Comparison of ENCODE assay signal across 8 mouse cellular contexts in genomic region chr1:75191622-75192402, GRCm38 (mm10). TPM values are rescaled to one million over a fixed set of nuclear protein-coding genes. Genes with fewer than 3 reads are reported as not detected.
DNase-seq lines count a peak whose midpoint lies in the region; ATAC-seq and TF ChIP-seq lines count a peak whose summit lies in the region.

Gene Ankzf1 (plus strand): TSS chr1:75192151.
Gene Atg9a (minus strand): TSS chr1:75192196.

- H3K27me3 ChIP-seq in embryonic facial prominence, embryonic 13.5 days: no peaks in the 10 kb centered on the region
- no peaks in the 10 kb centered on the region for H3K27me3 ChIP-seq in kidney, adult 2 months (replicated peaks; ENCODE audit: control insufficient read depth, insufficient read depth, low read length)
- H3K27me3 ChIP-seq in limb, embryonic 12.5 days: no peaks in the 10 kb centered on the region
- H3K27me3 ChIP-seq in midbrain, embryonic 15.5 days (replicated peaks): no peaks in the 10 kb centered on the region
- H3K27me3 ChIP-seq in spleen, adult 2 months (ENCODE audit: control insufficient read depth, insufficient read depth, low read length): no peaks in the 10 kb centered on the region

- H3K4me2 ChIP-seq in embryonic facial prominence, embryonic 13.5 days: peak within 1 kb of the TSS; percentile 90
- peak within 1 kb of the TSS; percentile 92 for H3K4me2 ChIP-seq in limb, embryonic 12.5 days
- H3K4me2 ChIP-seq in midbrain, embryonic 15.5 days: peak within 1 kb of the TSS; percentile 82

- peaks cover 43% of the 10 kb centered on the region for H3K36me3 ChIP-seq in embryonic facial prominence, embryonic 13.5 days
- H3K36me3 ChIP-seq in kidney, adult 2 months (ENCODE audit: control insufficient read depth, insufficient read depth, low read length): no peaks in the 10 kb centered on the region; the same call in none of the 2 replicates
- H3K36me3 ChIP-seq in limb, embryonic 12.5 days: peaks cover 43% of the 10 kb centered on the region
- H3K36me3 ChIP-seq in midbrain, embryonic 15.5 days (replicated peaks): peaks cover 9% of the 10 kb centered on the region
- peaks cover 10% of the 10 kb centered on the region for H3K36me3 ChIP-seq in spleen, adult 2 months (ENCODE audit: control insufficient read depth, insufficient read depth, low read length)

- peaks cover 21% of the 10 kb centered on the region for H3K4me1 ChIP-seq in embryonic facial prominence, embryonic 13.5 days
- peaks cover 10% of the 10 kb centered on the region; the same call in 1 of the 2 replicates for H3K4me1 ChIP-seq in kidney, adult 2 months (ENCODE audit: control insufficient read depth, insufficient read depth, low read length)
- H3K4me1 ChIP-seq in limb, embryonic 12.5 days (replicated peaks): peaks cover 17% of the 10 kb centered on the region
- H3K4me1 ChIP-seq in midbrain, embryonic 15.5 days: peaks cover 27% of the 10 kb centered on the region
- H3K4me1 ChIP-seq in spleen, adult 2 months (ENCODE audit: control insufficient read depth, insufficient read depth, insufficient read length): peaks cover 6% of the 10 kb centered on the region

- H3K9me3 ChIP-seq in embryonic facial prominence, embryonic 13.5 days: no peaks in the 10 kb centered on the region
- no peaks in the 10 kb centered on the region for H3K9me3 ChIP-seq in limb, embryonic 12.5 days
- H3K9me3 ChIP-seq in midbrain, embryonic 15.5 days: no peaks in the 10 kb centered on the region

- H3K4me3 ChIP-seq in embryonic facial prominence, embryonic 13.5 days: peak within 1 kb of the TSS; percentile 80
- peak within 1 kb of the TSS; percentile 88 for H3K4me3 ChIP-seq in kidney, adult 2 months (ENCODE audit: insufficient read depth, low read depth, low read length)
- H3K4me3 ChIP-seq in limb, embryonic 12.5 days (replicated peaks): peak within 1 kb of the TSS; percentile 81
- H3K4me3 ChIP-seq in midbrain, embryonic 15.5 days: peak within 1 kb of the TSS; percentile 69
- H3K4me3 ChIP-seq in spleen, adult 2 months (ENCODE audit: extremely low read depth, insufficient read depth, insufficient read length): peak within 1 kb of the TSS; percentile 97

- H3K27ac ChIP-seq in embryonic facial prominence, embryonic 13.5 days: peak within 1 kb of the TSS; percentile 95
- peak within 1 kb of the TSS; percentile 94 for H3K27ac ChIP-seq in kidney, adult 2 months (ENCODE audit: insufficient read depth, low read depth, low read length)
- H3K27ac ChIP-seq in limb, embryonic 12.5 days: peak within 1 kb of the TSS; percentile 93
- H3K27ac ChIP-seq in midbrain, embryonic 15.5 days: peak within 1 kb of the TSS; percentile 95
- H3K27ac ChIP-seq in spleen, adult 2 months (ENCODE audit: insufficient read depth, low read length): peak within 1 kb of the TSS; percentile 81

- peak; percentile 97 for DNase-seq in 3134 (ENCODE audit: extremely low read depth, insufficient read length, low spot score)
- DNase-seq in adrenal gland, postnatal 36 days: peak; percentile 95 to 96
- peak; percentile 96 to 99 for DNase-seq in heart, adult 18-20 months
- peak; percentile 99 for DNase-seq in kidney, adult 2 months
- peak; percentile 92 to 93 for DNase-seq in spleen, adult 2 months (ENCODE audit: low read depth in 1 of 2, low spot score in 2 of 2)

- no peak for TF ChIP-seq CTCF in kidney, adult 2 months (conservative IDR thresholded peaks at IDR 0.05; ENCODE audit: insufficient read depth, insufficient read length, low read depth, low read length)
- no peak for TF ChIP-seq CTCF in spleen, adult 2 months (IDR thresholded peaks at IDR 0.05; ENCODE audit: extremely low read depth, insufficient read depth, insufficient read length, insufficient replicate concordance)

- H3K9ac ChIP-seq in embryonic facial prominence, embryonic 13.5 days: peak within 1 kb of the TSS; percentile 92
- peak within 1 kb of the TSS; percentile 83 for H3K9ac ChIP-seq in limb, embryonic 12.5 days (replicated peaks)
- H3K9ac ChIP-seq in midbrain, embryonic 15.5 days: peak within 1 kb of the TSS; percentile 86

- peak; percentile 98 for ATAC-seq in embryonic facial prominence, embryonic 13.5 days (ENCODE audit: insufficient number of reproducible peaks, insufficient read depth, low FRiP score, low TSS enrichment, low read depth)
- peak; percentile 98 for ATAC-seq in limb, embryonic 12.5 days (ENCODE audit: insufficient number of reproducible peaks, insufficient read depth, low FRiP score, low TSS enrichment, low read depth)
- ATAC-seq in midbrain, embryonic 15.5 days (replicated peaks): peak; percentile 99

- under 1% methylated on average over 56 of the region's 56 CpGs for WGBS in embryonic facial prominence, embryonic 13.5 days
- WGBS in kidney, adult 2 months: under 1% methylated on average over 55 of the region's 56 CpGs
- WGBS in limb, embryonic 12.5 days: under 1% methylated on average over 56 of the region's 56 CpGs
- under 1% methylated on average over 56 of the region's 56 CpGs for WGBS in midbrain, embryonic 15.5 days
- 1% methylated on average over 56 of the region's 56 CpGs for WGBS in spleen, adult 2 months

- peak; percentile 31 for TF ChIP-seq POLR2A in kidney, adult 2 months (IDR thresholded peaks at IDR 0.05; ENCODE audit: low read depth, low read length)
- TF ChIP-seq POLR2A in spleen, adult 2 months (IDR thresholded peaks at IDR 0.05; ENCODE audit: low read depth, low read length): no peak; the same call in none of the 2 replicates

RNA-seq across cellular contexts. Expression of gene Ankzf1, which starts in this region (rescaled TPM):
- 10 to 100 TPM; 13.7 to 16.8 TPM for total RNA-seq in adrenal gland, postnatal 36 days (2021)
- polyA plus RNA-seq in embryonic facial prominence, embryonic 13.5 days (2015; fragmentation: Nextera tagmentation; extraction: Ambion mirVana): 27.1 and 30.5 TPM in 2 replicates
- total RNA-seq in heart, adult 18-20 months (2021): 10 to 100 TPM in 1 of 2 experiments, 1 to 10 TPM in 1; 7.8 to 10.8 TPM
- 14.5 and 17.0 TPM in 2 replicates for polyA plus RNA-seq in kidney, adult 2 months (2012; rRNA removed)
- polyA plus RNA-seq in limb, embryonic 12.5 days (2016; fragmentation: Nextera tagmentation; extraction: Ambion mirVana): 26.6 and 27.8 TPM in 2 replicates
- 27.6 and 27.7 TPM in 2 replicates for polyA plus RNA-seq in midbrain, embryonic 15.5 days (2015; fragmentation: Nextera tagmentation; extraction: Ambion mirVana)
- polyA plus RNA-seq in spleen, adult 2 months (2012; rRNA removed): 15.5 and 15.9 TPM in 2 replicates

RNA-seq across cellular contexts. Expression of gene Atg9a, which starts in this region (rescaled TPM):
- total RNA-seq in adrenal gland, postnatal 36 days (2021): 10 to 100 TPM; 38.0 to 43.7 TPM
- polyA plus RNA-seq in embryonic facial prominence, embryonic 13.5 days (2015; fragmentation: Nextera tagmentation; extraction: Ambion mirVana): 28.4 and 30.8 TPM in 2 replicates
- total RNA-seq in heart, adult 18-20 months (2021): 10 to 100 TPM; 58.8 to 68.8 TPM
- polyA plus RNA-seq in kidney, adult 2 months (2012; rRNA removed): 67.5 and 86.5 TPM in 2 replicates
- polyA plus RNA-seq in limb, embryonic 12.5 days (2016; fragmentation: Nextera tagmentation; extraction: Ambion mirVana): 22.0 and 24.1 TPM in 2 replicates
- 59.2 and 63.3 TPM in 2 replicates for polyA plus RNA-seq in midbrain, embryonic 15.5 days (2015; fragmentation: Nextera tagmentation; extraction: Ambion mirVana)
- polyA plus RNA-seq in spleen, adult 2 months (2012; rRNA removed): 34.5 and 40.8 TPM in 2 replicates

Comparison
In these comparisons a context has a peak if more than half of its experiments do, and no peak if none do; other contexts are left out.
1. Peak in every context shown above with its lines: DNase-seq, ATAC-seq, H3K4me3 ChIP-seq and H3K27ac ChIP-seq.